Mouse (Mus musculus): ENCODE results near the gene Anxa2. TPM values are rescaled to one million over a fixed set of nuclear protein-coding genes. Genes with fewer than 3 reads are reported as not detected.

Gene Anxa2
- polyA plus RNA-seq, 1 experiment from 2014 or later = 356 TPM

GRCm38 (mm10) chr9:69464109-69464756 lies 10.8 kb downstream of the Anxa2 start:
- H3K4me1 ChIP-seq (replicated peaks) = peaks cover 29% of the 10 kb centered on the region
- ATAC-seq (ENCODE audit: low read depth) = no peak
- 59% methylated on average over 6 of the region's 6 CpGs for WGBS

GRCm38 (mm10) chr9:69466098-69466497 lies 12.7 kb downstream of the Anxa2 start:
- Histone ChIP-seq H3K27me3 (no peaks in the 10 kb centered on the region; the same call in 1 of the 2 replicates), H3K36me3 (no peaks in the 10 kb centered on the region), H3K4me1 (replicated peaks) (peaks cover 41% of the 10 kb centered on the region), H3K9me3 (no peaks in the 10 kb centered on the region), H3K4me3 (no peak overlapping the region), H3K9ac (no peak overlapping the region), H3K4me2 (no peak overlapping the region), H3K27ac (replicated peaks) (no peak overlapping the region)
- 72% methylated on average over 4 of the region's 4 CpGs for WGBS
- ATAC-seq (ENCODE audit: low read depth) = no peak

More at GRCm38 (mm10) chr9:69464109-69464756, 10.8 kb downstream of the Anxa2 start:
- Histone ChIP-seq H3K4me3 (no peak overlapping the region), H3K27me3 (no peaks in the 10 kb centered on the region), H3K27ac (replicated peaks) (no peak overlapping the region), H3K36me3 (no peaks in the 10 kb centered on the region), H3K9me3 (no peaks in the 10 kb centered on the region), H3K9ac (no peak overlapping the region), H3K4me2 (no peak overlapping the region)

- Histone ChIP-seq H3K4me1 (replicated peaks) (peaks cover 43% of the 10 kb centered on the region), H3K36me3 (no peaks in the 10 kb centered on the region), H3K27ac (replicated peaks) (0 out of 2 replicates have a peak overlapping the region, but pooled peaks have one; percentile 13), H3K9ac (no peak overlapping the region), H3K27me3 (no peaks in the 10 kb centered on the region; the same call in 1 of the 2 replicates), H3K4me3 (no peak overlapping the region), H3K9me3 (no peaks in the 10 kb centered on the region), H3K4me2 (no peak overlapping the region)
- ATAC-seq (ENCODE audit: low read depth) = no peak
- WGBS = 65% methylated on average over 10 of the region's 10 CpGs
Observed at GRCm38 (mm10) chr9:69467310-69467939, 14.0 kb downstream of the Anxa2 start.

- no peaks in the 10 kb centered on the region for H3K36me3 ChIP-seq
- H3K27ac ChIP-seq (replicated peaks) = peak overlapping the region; percentile 9; the same call in 1 of the 2 replicates
- peak overlapping the region; percentile 26; the same call in 1 of the 2 replicates for H3K9ac ChIP-seq
- H3K4me1 ChIP-seq (replicated peaks) = peaks cover 42% of the 10 kb centered on the region
- ATAC-seq (ENCODE audit: low read depth) = peak; percentile 77; the same call in 1 of the 2 replicates
- no peaks in the 10 kb centered on the region; the same call in none of the 2 replicates for H3K27me3 ChIP-seq
- 10% methylated on average over 9 of the region's 9 CpGs for WGBS
- H3K4me2 ChIP-seq = peak overlapping the region; percentile 22; the same call in 1 of the 2 replicates
- no peaks in the 10 kb centered on the region for H3K9me3 ChIP-seq
- H3K4me3 ChIP-seq = no peak overlapping the region
Observed at GRCm38 (mm10) chr9:69468991-69469390, 15.6 kb downstream of the Anxa2 start.

GRCm38 (mm10) chr9:69470362-69470761 lies 16.9 kb downstream of the Anxa2 start:
- Histone ChIP-seq H3K4me3 (no peak overlapping the region), H3K36me3 (no peaks in the 10 kb centered on the region), H3K27ac (replicated peaks) (0 out of 2 replicates have a peak overlapping the region, but pooled peaks have one; percentile 18), H3K9ac (no peak overlapping the region), H3K4me1 (replicated peaks) (peaks cover 33% of the 10 kb centered on the region), H3K27me3 (no peaks in the 10 kb centered on the region; the same call in none of the 2 replicates), H3K4me2 (no peak overlapping the region), H3K9me3 (no peaks in the 10 kb centered on the region)
- no peak for ATAC-seq (ENCODE audit: low read depth)
- 63% methylated on average over 5 of the region's 5 CpGs for WGBS

GRCm38 (mm10) chr9:69470921-69471320 lies 17.5 kb downstream of the Anxa2 start:
- peaks cover 33% of the 10 kb centered on the region for H3K4me1 ChIP-seq (replicated peaks)
- H3K36me3 ChIP-seq = no peaks in the 10 kb centered on the region
- no peak overlapping the region for H3K4me2 ChIP-seq
- H3K4me3 ChIP-seq = no peak overlapping the region
- H3K9ac ChIP-seq = no peak overlapping the region
- WGBS = 34% methylated on average over 6 of the region's 6 CpGs
- H3K27me3 ChIP-seq = no peaks in the 10 kb centered on the region; the same call in none of the 2 replicates
- no peaks in the 10 kb centered on the region for H3K9me3 ChIP-seq
- ATAC-seq (ENCODE audit: low read depth) = no peak
- H3K27ac ChIP-seq (replicated peaks) = 0 out of 2 replicates have a peak overlapping the region, but pooled peaks have one; percentile 18

GRCm38 (mm10) chr9:69472724-69473123 lies 19.3 kb downstream of the Anxa2 start:
- Histone ChIP-seq H3K9ac (no peak overlapping the region), H3K4me3 (no peak overlapping the region), H3K27me3 (no peaks in the 10 kb centered on the region; the same call in none of the 2 replicates), H3K36me3 (no peaks in the 10 kb centered on the region), H3K4me1 (replicated peaks) (peaks cover 45% of the 10 kb centered on the region), H3K4me2 (no peak overlapping the region), H3K27ac (replicated peaks) (no peak overlapping the region; the same call in 1 of the 2 replicates), H3K9me3 (no peaks in the 10 kb centered on the region)
- no peak for ATAC-seq (ENCODE audit: low read depth)
- 73% methylated on average over 6 of the region's 6 CpGs for WGBS

GRCm38 (mm10) chr9:69475873-69476272 lies 22.5 kb downstream of the Anxa2 start:
- WGBS = 87% methylated on average over 6 of the region's 6 CpGs
- Histone ChIP-seq H3K4me3 (no peak overlapping the region), H3K9ac (no peak overlapping the region), H3K27me3 (no peaks in the 10 kb centered on the region; the same call in 1 of the 2 replicates), H3K9me3 (no peaks in the 10 kb centered on the region), H3K27ac (replicated peaks) (no peak overlapping the region), H3K4me2 (no peak overlapping the region), H3K4me1 (replicated peaks) (peaks cover 23% of the 10 kb centered on the region), H3K36me3 (no peaks in the 10 kb centered on the region)
- ATAC-seq (ENCODE audit: low read depth) = no peak

GRCm38 (mm10) chr9:69477195-69477823 lies 23.9 kb downstream of the Anxa2 start:
- Histone ChIP-seq H3K36me3 (no peaks in the 10 kb centered on the region), H3K27ac (replicated peaks) (no peak overlapping the region), H3K4me2 (no peak overlapping the region), H3K4me3 (no peak overlapping the region), H3K9me3 (no peaks in the 10 kb centered on the region), H3K4me1 (replicated peaks) (peaks cover 18% of the 10 kb centered on the region), H3K9ac (no peak overlapping the region), H3K27me3 (no peaks in the 10 kb centered on the region; the same call in 1 of the 2 replicates)
- no peak for ATAC-seq (ENCODE audit: low read depth)
- 52% methylated on average over 14 of the region's 14 CpGs for WGBS

GRCm38 (mm10) chr9:69477824-69478222 lies 24.4 kb downstream of the Anxa2 start:
- H3K27ac ChIP-seq (replicated peaks) = no peak overlapping the region

GRCm38 (mm10) chr9:69480344-69480743 lies 26.9 kb downstream of the Anxa2 start:
- H3K4me2 ChIP-seq = no peak overlapping the region
- H3K9me3 ChIP-seq = no peaks in the 10 kb centered on the region
- no peak overlapping the region for H3K27ac ChIP-seq (replicated peaks)
- peaks cover 24% of the 10 kb centered on the region for H3K4me1 ChIP-seq (replicated peaks)
- no peak for ATAC-seq (ENCODE audit: low read depth)
- no peak overlapping the region for H3K9ac ChIP-seq
- H3K36me3 ChIP-seq = 0 out of 2 replicates have a peak, but pooled peaks cover 5% of the 10 kb centered on the region
- no peak overlapping the region for H3K4me3 ChIP-seq
- H3K27me3 ChIP-seq = no peaks in the 10 kb centered on the region
- 9% methylated on average over 1 of the region's 1 CpGs for WGBS

More at GRCm38 (mm10) chr9:69477824-69478222, 24.4 kb downstream of the Anxa2 start:
- H3K9me3 ChIP-seq = no peaks in the 10 kb centered on the region
- no peak overlapping the region for H3K4me2 ChIP-seq
- ATAC-seq (ENCODE audit: low read depth) = no peak
- WGBS = 68% methylated on average over 6 of the region's 6 CpGs
- no peaks in the 10 kb centered on the region for H3K36me3 ChIP-seq
- H3K4me3 ChIP-seq = no peak overlapping the region
- H3K4me1 ChIP-seq (replicated peaks) = peaks cover 18% of the 10 kb centered on the region
- H3K9ac ChIP-seq = no peak overlapping the region
- H3K27me3 ChIP-seq = no peaks in the 10 kb centered on the region

GRCm38 (mm10) chr9:69483811-69484210 lies 30.4 kb downstream of the Anxa2 start:
- 0 out of 2 replicates have a peak, but pooled peaks cover 10% of the 10 kb centered on the region for H3K36me3 ChIP-seq
- H3K4me3 ChIP-seq = no peak overlapping the region
- no peak for ATAC-seq (ENCODE audit: low read depth)
- H3K4me2 ChIP-seq = no peak overlapping the region
- H3K27me3 ChIP-seq = no peaks in the 10 kb centered on the region
- H3K4me1 ChIP-seq (replicated peaks) = peaks cover 9% of the 10 kb centered on the region; the same call in 1 of the 2 replicates
- H3K27ac ChIP-seq (replicated peaks) = no peak overlapping the region
- no peak overlapping the region for H3K9ac ChIP-seq
- 61% methylated on average over 12 of the region's 12 CpGs for whole genome bisulfite sequencing
- H3K9me3 ChIP-seq = no peaks in the 10 kb centered on the region

Measured in neural tube, embryonic 13.5 days (tissue).